In the genomic region with DNA sequence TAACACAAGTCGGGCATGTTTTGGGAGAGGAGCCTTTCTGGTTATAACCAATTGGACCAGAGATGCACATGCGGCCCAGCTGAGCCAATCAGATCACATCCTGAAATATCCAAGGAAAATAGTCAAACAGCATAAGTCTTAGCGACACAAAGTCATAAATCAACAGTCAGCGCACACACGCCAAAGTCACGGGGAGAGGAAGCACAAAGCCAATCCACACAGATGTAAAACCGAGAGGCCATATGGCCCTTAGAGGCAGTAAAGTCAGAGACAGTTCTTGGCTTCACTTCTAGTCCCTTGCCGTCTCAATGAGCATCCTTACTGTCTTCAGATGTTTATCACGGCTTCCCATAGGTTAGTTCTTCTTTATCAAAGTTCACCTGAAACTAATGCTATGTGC, we compare ENCODE assay signal across 21 mouse cellular contexts.
DNase-seq lines count a peak whose midpoint lies in the region; TF ChIP-seq lines count a peak whose summit lies in the region.
"Had no signal": no experiment of that assay in that cellular context is flagged by ENCODE, and none has a peak within 500 bp of the region (broad histone marks: within the 10 kb centered on the region; RNA-seq: fewer than 3 reads in every experiment).

No protein-coding gene starts in this region.

- intact Hi-C loops in gastrocnemius, adult 2 months (cut with DNase I) = loop anchor here (5.0 kb wide), 1 partner anchor 93 kb away; no protein-coding TSS in a partner anchor
- intact Hi-C loops in gastrocnemius, postnatal 14 days (cut with DNase I; ENCODE audit: low total_unique reads) = loop anchor here (5.0 to 10.0 kb wide), 2 partner anchors 50 to 233 kb away; no protein-coding TSS in a partner anchor

- no peak for TF ChIP-seq CTCF in gastrocnemius, adult 2 months (IDR thresholded peaks at IDR 0.05)

- no peak overlapping the region for H3K4me3 ChIP-seq in gastrocnemius, adult 2 months
- H3K4me3 ChIP-seq: heart, embryonic 15.5 days; limb, embryonic 10.5 days; liver, embryonic 15.5 days; lung, embryonic 15.5 days; megakaryocyte, embryonic 14.5 days; midbrain, embryonic 13.5 days had no signal

- peak; percentile 36 for DNase-seq in cerebellum, adult 9-11 months
- DNase-seq in cerebellum, postnatal 4 days (ENCODE audit: low spot score in 2 of 2) = no peak
- no peak for DNase-seq in gastrocnemius, adult 2 months
- DNase-seq in gastrocnemius, postnatal 14 days = no peak
- DNase-seq in layer of hippocampus, adult 11-12 months (ENCODE audit: low spot score) = peak; percentile 41
- no peak for DNase-seq in layer of hippocampus, postnatal 25 days (ENCODE audit: extremely low spot score in 1 of 2, low spot score in 1 of 2)
- peak; percentile 40 for DNase-seq in induced T-regulatory cell, adult 2 months (ENCODE audit: low read depth)
- DNase-seq: adrenal gland, postnatal 14 days; cerebellum, adult 11 months; heart, postnatal 36 days; kidney, adult 9 months; kidney, postnatal 14 days; liver; lung, postnatal 36 days had no signal

- peak overlapping the region; percentile 93 for H3K27ac ChIP-seq in gastrocnemius, adult 2 months
- H3K27ac ChIP-seq: hindbrain, embryonic 14.5 days; limb, embryonic 10.5 days; liver, embryonic 15.5 days; lung, embryonic 15.5 days; midbrain, embryonic 13.5 days had no signal

Comparison
In these comparisons a context has a peak if more than half of its experiments do, and no peak if none do; other contexts are left out.
1. DNase-seq: peak in cerebellum, adult 9-11 months (single experiment), layer of hippocampus, adult 11-12 months (single experiment) and induced T-regulatory cell, adult 2 months (single experiment); none in cerebellum, postnatal 4 days (0 of 2), gastrocnemius, adult 2 months (single experiment), gastrocnemius, postnatal 14 days (single experiment) and layer of hippocampus, postnatal 25 days (0 of 2).